Mouse (Mus musculus) spleen, adult 2 months (tissue): Measurements from ENCODE around the gene Hao1. TPM values are rescaled to one million over a fixed set of nuclear protein-coding genes. Genes with fewer than 3 reads are reported as not detected.

Experiments
- DNase-seq, 2 experiments: peaks; one replicate each; pipeline versions ENCODE4 v3.0.0 to v3.0.0-alpha.2; 2012 to 2021; ENCODE audit warnings: low spot score in 2 of 2, low read depth in 1 of 2
- H3K27ac ChIP-seq: fragments of 200-500 bp; 2 replicates; pipeline ENCODE4 v1.5.1; 2012; ENCODE audit warnings: low read length, inconsistent platforms; ENCODE audit not compliant: insufficient read depth
- H3K27me3 ChIP-seq: fragments of 200-500 bp; 2 replicates; pipeline ENCODE4 v1.6.1; 2012; ENCODE audit warnings: mild to moderate bottlenecking, moderate library complexity, low read length, inconsistent platforms; ENCODE audit not compliant: control insufficient read depth, insufficient read depth
- H3K36me3 ChIP-seq: fragments of 200-500 bp; 2 replicates; pipeline ENCODE4 v1.6.1; 2012; ENCODE audit warnings: mild to moderate bottlenecking, low read length, inconsistent platforms; ENCODE audit not compliant: control insufficient read depth, insufficient read depth
- H3K4me1 ChIP-seq: fragments of 200-500 bp; 2 replicates; pipeline ENCODE4 v1.6.1; 2011; ENCODE audit warnings: inconsistent platforms; ENCODE audit not compliant: control insufficient read depth, insufficient read depth, insufficient read length
- H3K4me3 ChIP-seq: fragments of 200-500 bp; 2 replicates; pipeline ENCODE4 v1.5.1; 2011; ENCODE audit warnings: mild to moderate bottlenecking, inconsistent platforms; ENCODE audit not compliant: insufficient read depth, insufficient read length; ENCODE audit errors: extremely low read depth
- CTCF ChIP-seq: fragments of 200-500 bp; IDR thresholded peaks from 2 replicates; pipeline ENCODE4 v1.5.1; 2011; ENCODE audit warnings: mild to moderate bottlenecking, inconsistent platforms; ENCODE audit not compliant: insufficient read depth, insufficient read length, insufficient replicate concordance; ENCODE audit errors: extremely low read depth
- POLR2A ChIP-seq: fragments of 200-500 bp; IDR thresholded peaks from 2 replicates; pipeline ENCODE4 v1.6.1; 2011; ENCODE audit warnings: low read depth, low read length, inconsistent platforms
- WGBS: fragments of 180-500 bp; shearing (Covaris S2); methylation state at CpG from one replicate; pipeline ENCODE4 v1.1.7; 2018; 5-methylcytosine and 5-hydroxymethylcytosine counted together
- polyA plus RNA-seq: library from polyadenylated mRNA; depleted of rRNA; stranded (reverse); fragments of >200 nt; gene quantifications from 2 replicates; pipeline ENCODE4 v1.2.3, GENCODE M21; 2012; rRNA removed

Gene Hao1
- polyA plus RNA-seq, 1 experiment = not detected

GRCm38 (mm10) chr2:134481174-134481573 lies 73.0 kb downstream of the Hao1 start:
- H3K4me1 ChIP-seq = no peaks in the 10 kb centered on the region
- TF ChIP-seq POLR2A (no peak), CTCF (no peak)
- no peak overlapping the region for H3K27ac ChIP-seq

GRCm38 (mm10) chr2:134465132-134465531 lies 89.0 kb downstream of the Hao1 start:
- TF ChIP-seq POLR2A = no peak
- TF ChIP-seq CTCF = no peak
- no peaks in the 10 kb centered on the region for H3K27me3 ChIP-seq
- DNase-seq = no peak
- H3K27ac ChIP-seq = no peak overlapping the region
- WGBS = 51% methylated on average over 2 of the region's 2 CpGs
- no peak overlapping the region for H3K4me3 ChIP-seq
- no peaks in the 10 kb centered on the region for H3K4me1 ChIP-seq
- no peaks in the 10 kb centered on the region for H3K36me3 ChIP-seq

More at GRCm38 (mm10) chr2:134481174-134481573, 73.0 kb downstream of the Hao1 start:
- no peak overlapping the region for H3K4me3 ChIP-seq
- no peak for DNase-seq
- no peaks in the 10 kb centered on the region for H3K27me3 ChIP-seq
- 91% methylated on average over 6 of the region's 6 CpGs for WGBS
- no peaks in the 10 kb centered on the region for H3K36me3 ChIP-seq

- H3K27ac ChIP-seq = no peak overlapping the region
- 83% methylated on average over 6 of the region's 6 CpGs for WGBS
- DNase-seq = no peak
- H3K4me3 ChIP-seq = no peak overlapping the region
- H3K4me1 ChIP-seq = no peaks in the 10 kb centered on the region
- no peaks in the 10 kb centered on the region for H3K36me3 ChIP-seq
- no peaks in the 10 kb centered on the region for H3K27me3 ChIP-seq
- no peak for TF ChIP-seq POLR2A
- no peak for TF ChIP-seq CTCF
These were observed 91.8 kb downstream of the Hao1 start for GRCm38 (mm10) chr2:134462321-134462720.

- Histone ChIP-seq H3K4me1 (no peaks in the 10 kb centered on the region), H3K27ac (no peak overlapping the region), H3K4me3 (no peak overlapping the region), H3K27me3 (no peaks in the 10 kb centered on the region), H3K36me3 (no peaks in the 10 kb centered on the region)
- TF ChIP-seq CTCF (no peak), POLR2A (no peak)
- WGBS = 31% methylated on average over 5 of the region's 5 CpGs
- DNase-seq = no peak
These were observed 93.3 kb downstream of the Hao1 start for GRCm38 (mm10) chr2:134460831-134461230.

- H3K27ac ChIP-seq = no peak overlapping the region
- no peaks in the 10 kb centered on the region for H3K36me3 ChIP-seq
- DNase-seq = no peak
- no peak for TF ChIP-seq CTCF
- no peak for TF ChIP-seq POLR2A
- no peaks in the 10 kb centered on the region for H3K27me3 ChIP-seq
- H3K4me1 ChIP-seq = no peaks in the 10 kb centered on the region
- 77% methylated on average over 7 of the region's 7 CpGs for WGBS
- H3K4me3 ChIP-seq = no peak overlapping the region
These were observed 98.1 kb downstream of the Hao1 start for GRCm38 (mm10) chr2:134456065-134456505.

- TF ChIP-seq CTCF = no peak
- no peak for TF ChIP-seq POLR2A
- 63% methylated on average over 1 of the region's 1 CpGs for WGBS
- no peak for DNase-seq
These were observed 101.4 kb downstream of the Hao1 start for GRCm38 (mm10) chr2:134452748-134453147.

GRCm38 (mm10) chr2:134450976-134451375 lies 103.2 kb downstream of the Hao1 start:
- no peak for DNase-seq
- Histone ChIP-seq H3K27ac (no peak overlapping the region), H3K4me1 (no peaks in the 10 kb centered on the region), H3K4me3 (no peak overlapping the region), H3K36me3 (no peaks in the 10 kb centered on the region), H3K27me3 (no peaks in the 10 kb centered on the region)
- 65% methylated on average over 1 of the region's 1 CpGs for WGBS
- TF ChIP-seq POLR2A = no peak
- TF ChIP-seq CTCF = no peak

More at GRCm38 (mm10) chr2:134452748-134453147, 101.4 kb downstream of the Hao1 start:
- H3K27me3 ChIP-seq = no peaks in the 10 kb centered on the region
- no peaks in the 10 kb centered on the region for H3K36me3 ChIP-seq
- no peaks in the 10 kb centered on the region for H3K4me1 ChIP-seq
- no peak overlapping the region for H3K27ac ChIP-seq
- no peak overlapping the region for H3K4me3 ChIP-seq

Other genes with a start within 250 kb of the Hao1 start
- 3.4 and 5.0 TPM in 2 replicates for gene Tmx4, start 89.8 kb upstream of the Hao1 start, polyA plus RNA-seq
- 0.22 and 0.38 TPM in 2 replicates for gene Plcb1, start 231.7 kb upstream of the Hao1 start, polyA plus RNA-seq